In the genomic region with DNA sequence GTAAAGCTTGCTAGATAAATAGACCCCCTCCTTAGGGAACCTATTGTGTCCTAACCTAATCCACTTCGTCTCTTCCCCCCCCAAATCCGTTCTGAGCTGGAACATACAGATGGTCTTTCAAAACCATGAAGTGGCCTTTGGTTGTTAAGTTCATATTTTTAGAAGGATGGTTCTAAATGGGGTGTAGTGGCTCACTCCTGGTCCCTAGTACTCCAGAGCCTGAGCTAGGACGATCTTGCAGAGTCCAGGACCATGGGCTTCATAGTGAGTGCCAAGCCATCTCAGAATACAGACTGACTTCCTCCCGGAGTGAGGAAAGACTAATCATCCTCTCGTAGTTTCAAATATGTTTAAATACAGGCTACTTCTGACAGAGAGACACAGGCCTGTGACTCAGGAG, we compare ENCODE assay signal across 17 mouse cellular contexts.
"Had no signal": no experiment of that assay in that cellular context is flagged by ENCODE, and none has a peak within 500 bp of the region (broad histone marks: within the 10 kb centered on the region; RNA-seq: fewer than 3 reads in every experiment).

No protein-coding gene starts in this region.

- H3K27ac ChIP-seq: kidney, postnatal 0 days; limb, embryonic 12.5 days; limb, embryonic 15.5 days; liver, embryonic 14.5 days; macrophage; midbrain, embryonic 13.5 days had no signal

- H3K9ac ChIP-seq: limb, embryonic 12.5 days; limb, embryonic 15.5 days; liver, embryonic 14.5 days; liver, postnatal 0 days; lung, embryonic 14.5 days; midbrain, embryonic 13.5 days had no signal

- H3K36me3 ChIP-seq: limb, embryonic 12.5 days; limb, embryonic 15.5 days; midbrain, embryonic 13.5 days had no signal

- ATAC-seq: liver, postnatal 0 days; lung, postnatal 0 days; midbrain, embryonic 13.5 days; midbrain, embryonic 16.5 days had no signal

- H3K4me3 ChIP-seq: layer of hippocampus, adult 2 months; limb, embryonic 12.5 days; limb, embryonic 15.5 days; midbrain, embryonic 13.5 days had no signal

- H3K4me2 ChIP-seq: limb, embryonic 12.5 days; limb, embryonic 15.5 days; liver, embryonic 11.5 days; lung, embryonic 14.5 days; midbrain, embryonic 13.5 days had no signal

- H3K27me3 ChIP-seq: limb, embryonic 15.5 days had no signal

- H3K9me3 ChIP-seq: limb, embryonic 12.5 days; limb, embryonic 15.5 days; midbrain, embryonic 13.5 days had no signal

- DNase-seq: kidney, adult 2 months; kidney, postnatal 25 days; layer of hippocampus, adult 9-11 months; left cerebral cortex, postnatal 4 days; liver, postnatal 0 days; thymus, postnatal 25 days had no signal
